Mouse (Mus musculus) limb, embryonic 11.5 days (tissue): ENCODE data around the gene Urb2. TPM values are rescaled to one million over a fixed set of nuclear protein-coding genes. Genes with fewer than 3 reads are reported as not detected.
A peak's percentile ranks its signal among the peaks of the same experiment; 100 is the strongest.

Experiments used
- ATAC-seq: fragments of 200-750 bp; cut with Nextera tagmentation; 2 replicates; pipeline ENCODE4 v1.8.0; 2017; ENCODE audit warnings: low read depth; ENCODE audit not compliant: insufficient number of reproducible peaks, low FRiP score, low TSS enrichment
- DNase-seq: peaks from one replicate; pipeline ENCODE4 v3.0.0-alpha.2; 2015; ENCODE audit warnings: low spot score
- H3K27ac ChIP-seq: fragments of 300-500 bp; sonication (generic); replicated peaks from 2 replicates; pipeline ENCODE4 v1.5.1; 2014; ENCODE audit warnings: low read depth, mild to moderate bottlenecking, low read length
- H3K27me3 ChIP-seq: fragments of 300-500 bp; sonication (generic); 2 replicates; pipeline ENCODE4 v1.6.1; 2014; ENCODE audit warnings: mild to moderate bottlenecking, low read length, mixed read lengths; ENCODE audit not compliant: control insufficient read depth, insufficient read depth
- H3K36me3 ChIP-seq: fragments of 300-500 bp; sonication (generic); 2 replicates; pipeline ENCODE4 v1.6.1; 2014; ENCODE audit warnings: mild to moderate bottlenecking, low read length, moderate library complexity, mixed read lengths; ENCODE audit not compliant: control insufficient read depth, insufficient read depth
- H3K4me1 ChIP-seq: fragments of 300-500 bp; sonication (generic); 2 replicates; pipeline ENCODE4 v1.6.1; 2014; ENCODE audit warnings: low read length, mixed read lengths; ENCODE audit not compliant: control insufficient read depth, insufficient read depth
- H3K4me2 ChIP-seq: fragments of 300-500 bp; sonication (generic); 2 replicates; pipeline ENCODE4 v1.6.1; 2014; ENCODE audit warnings: low read depth, mild to moderate bottlenecking, moderate library complexity; ENCODE audit not compliant: severe bottlenecking
- H3K4me3 ChIP-seq: fragments of 300-500 bp; sonication (generic); 2 replicates; pipeline ENCODE4 v1.5.1; 2014; ENCODE audit warnings: low read depth, low read length
- H3K9ac ChIP-seq: fragments of 300-500 bp; sonication (generic); 2 replicates; pipeline ENCODE4 v1.6.1; 2014; ENCODE audit warnings: mild to moderate bottlenecking, low read length
- H3K9me3 ChIP-seq: fragments of 300-500 bp; sonication (generic); 2 replicates; pipeline ENCODE4 v1.6.1; 2016; ENCODE audit warnings: low read length; ENCODE audit not compliant: control insufficient read depth
- WGBS: fragments of 180-500 bp; shearing (Covaris S2); extraction: QIAGEN DNeasy Blood & Tissue Kit; methylation state at CpG from one replicate; pipeline ENCODE4 v1.1.7; 2014; 5-methylcytosine and 5-hydroxymethylcytosine counted together
- polyA plus RNA-seq: library from polyadenylated mRNA; unstranded; fragments of >200 nt; fragmentation: Nextera tagmentation; extraction: Ambion mirVana; gene quantifications from 2 replicates; pipeline ENCODE4 v1.2.1, GENCODE M21; 2014

The Urb2 gene
- polyA plus RNA-seq, 1 experiment from 2014 or later = 8.8 TPM

DNA sequence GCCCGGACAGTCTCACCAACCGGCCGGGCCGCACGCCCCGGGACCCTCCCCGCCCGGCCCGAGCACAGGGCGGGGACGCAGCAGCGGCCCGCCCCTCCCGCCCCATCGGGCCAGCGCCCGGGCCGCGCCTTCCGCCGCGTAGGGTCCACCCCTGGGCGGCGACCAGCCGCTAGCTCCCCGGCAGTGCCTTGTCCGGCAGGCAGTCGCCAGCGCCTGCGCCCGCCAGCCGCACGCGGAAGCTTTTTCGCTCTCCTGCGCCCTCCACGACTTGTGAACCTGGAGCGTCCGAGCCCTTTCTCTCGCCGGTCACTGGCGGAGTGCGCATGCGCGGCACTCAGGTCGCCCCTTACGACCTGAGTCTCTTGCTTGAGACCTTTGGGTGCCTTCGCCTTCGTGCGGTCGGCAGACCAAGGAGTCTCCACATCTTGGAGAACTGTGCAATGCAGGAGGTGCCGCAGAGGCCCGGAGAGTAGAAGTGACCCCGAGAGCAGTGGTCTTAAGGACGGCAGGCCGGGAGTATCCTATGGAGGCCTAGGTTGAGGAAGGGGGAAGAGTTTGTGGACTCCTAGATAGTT lies 38.4 kb upstream of the Urb2 start, which contains the start of gene Abcb10:
Abcb10 (minus strand) TSS at position 297 of the 575 bp plus-strand sequence.
- DNase-seq (peak; percentile 89), ATAC-seq (peak; percentile 87)
- Histone ChIP-seq H3K36me3 (no peaks in the 10 kb centered on the region), H3K4me2 (peak within 1 kb of the TSS; percentile 95), H3K4me1 (no peaks in the 10 kb centered on the region), H3K9ac (peak within 1 kb of the TSS; percentile 79), H3K27me3 (no peaks in the 10 kb centered on the region), H3K9me3 (no peaks in the 10 kb centered on the region), H3K27ac (peak within 1 kb of the TSS; percentile 85), H3K4me3 (peak within 1 kb of the TSS; percentile 80)
- WGBS = under 1% methylated on average over 50 of the region's 56 CpGs

DNA sequence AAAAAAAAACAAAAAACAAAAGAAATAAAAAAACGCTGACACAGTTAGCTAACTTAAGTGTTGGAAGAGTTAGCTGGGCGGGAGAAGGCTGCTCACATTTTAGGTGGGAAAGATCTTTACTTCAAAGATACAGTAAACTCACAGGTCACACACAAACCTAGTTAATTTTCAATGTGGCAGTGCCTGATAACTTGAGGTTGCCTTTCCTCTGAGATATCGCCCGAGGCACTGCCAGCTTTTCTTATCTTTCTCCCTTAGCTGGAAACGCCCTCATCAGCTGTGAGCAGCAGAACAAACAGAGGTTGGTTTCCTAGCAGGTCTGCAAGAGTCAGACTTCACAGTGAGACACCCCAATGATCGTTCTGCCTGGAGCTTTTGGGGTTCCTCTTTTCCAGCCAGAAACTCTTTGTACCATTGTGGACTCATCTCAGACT lies 32.7 kb upstream of the Urb2 start:
- DNase-seq (no peak), ATAC-seq (no peak)
- no peaks in the 10 kb centered on the region for H3K36me3 ChIP-seq
- no peak overlapping the region for H3K9ac ChIP-seq
- H3K27ac ChIP-seq = no peak overlapping the region
- H3K4me2 ChIP-seq = no peak overlapping the region
- H3K4me1 ChIP-seq = no peaks in the 10 kb centered on the region
- no peaks in the 10 kb centered on the region for H3K9me3 ChIP-seq
- 78% methylated on average over 6 of the region's 6 CpGs for WGBS
- H3K4me3 ChIP-seq = no peak overlapping the region
- H3K27me3 ChIP-seq = no peaks in the 10 kb centered on the region

DNA sequence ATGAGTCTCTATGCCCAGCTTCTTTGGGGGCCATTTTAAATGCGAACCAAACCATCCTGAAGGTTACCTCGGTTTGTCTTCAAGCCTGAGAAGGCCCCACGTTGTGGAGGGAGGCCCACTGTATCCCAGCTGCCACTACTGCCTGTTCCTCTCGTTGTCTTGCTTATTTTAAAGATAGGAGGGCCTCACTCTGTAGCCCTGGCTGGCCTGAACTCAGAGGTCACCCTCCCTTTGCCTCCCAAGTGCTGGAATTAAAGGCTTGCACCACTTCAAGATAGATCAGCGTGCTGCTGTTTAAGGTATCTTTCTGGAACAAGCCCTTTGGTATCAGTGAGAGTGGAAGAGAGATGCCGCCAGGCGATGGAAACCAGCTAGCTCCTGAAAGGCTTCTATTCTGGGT lies 32.2 kb upstream of the Urb2 start:
- DNase-seq = no peak
- Histone ChIP-seq H3K36me3 (no peaks in the 10 kb centered on the region), H3K4me1 (no peaks in the 10 kb centered on the region), H3K27me3 (no peaks in the 10 kb centered on the region), H3K9ac (no peak overlapping the region), H3K9me3 (no peaks in the 10 kb centered on the region), H3K4me2 (no peak overlapping the region), H3K27ac (no peak overlapping the region), H3K4me3 (no peak overlapping the region)
- ATAC-seq = no peak
- WGBS = 72% methylated on average over 7 of the region's 7 CpGs

DNA sequence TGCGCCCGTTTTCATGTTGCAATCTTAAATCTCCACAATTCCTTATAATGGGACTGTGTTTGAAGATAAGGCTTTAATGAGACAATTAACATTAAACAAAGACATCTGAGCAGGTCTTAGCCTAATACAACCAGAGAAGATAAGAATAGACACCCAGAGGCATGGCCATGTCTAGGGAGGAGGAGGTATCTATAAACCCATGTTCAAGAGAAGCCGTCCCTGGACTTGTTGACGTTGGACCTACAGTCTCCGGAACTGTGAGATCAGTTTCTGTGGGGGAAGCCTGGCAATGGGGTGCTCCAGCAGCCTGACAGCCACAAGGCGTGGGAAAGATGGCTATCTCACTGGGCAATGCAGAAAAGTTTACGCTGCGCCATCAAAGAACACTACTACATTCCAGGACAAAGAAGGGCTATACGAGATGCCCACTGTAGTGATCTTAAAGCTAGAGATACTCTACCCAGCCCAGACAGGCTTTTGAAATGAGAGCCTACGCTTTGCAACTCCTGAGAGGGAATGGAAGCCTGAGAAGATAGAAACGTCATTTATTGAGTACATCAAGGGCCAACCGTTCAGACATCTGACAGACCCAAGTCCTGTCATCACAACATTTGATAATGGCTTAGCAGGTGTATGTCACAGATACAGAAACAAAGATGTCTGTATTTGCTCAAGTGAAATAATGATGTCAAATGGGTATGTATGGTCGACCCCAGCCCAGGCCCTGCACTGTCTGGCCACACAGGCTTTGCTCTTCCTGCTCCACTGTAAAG lies 30.8 kb upstream of the Urb2 start:
- WGBS = 82% methylated on average over 13 of the region's 13 CpGs
- H3K4me3 ChIP-seq = no peak overlapping the region

DNA sequence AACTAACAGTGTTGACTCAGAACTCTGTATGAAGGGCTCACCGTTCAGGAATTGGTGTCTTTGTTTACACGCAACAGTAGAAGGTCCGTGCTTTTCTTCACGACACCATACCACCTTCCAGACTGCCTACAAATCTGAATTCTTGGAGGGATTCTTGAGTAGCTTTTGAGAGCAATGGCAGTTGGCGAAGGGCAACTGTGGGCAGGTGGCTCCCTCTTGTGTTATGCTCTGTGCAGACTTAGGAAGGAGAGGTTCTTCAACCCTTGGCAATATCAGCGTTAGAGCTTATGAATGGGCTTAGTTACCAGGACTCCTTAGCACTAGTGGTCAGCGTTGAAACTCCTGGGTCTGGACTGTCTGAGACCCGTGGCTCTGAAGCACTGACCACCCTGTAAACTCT lies 28.7 kb upstream of the Urb2 start:
- Histone ChIP-seq H3K4me3 (no peak overlapping the region), H3K9me3 (no peaks in the 10 kb centered on the region), H3K27ac (no peak overlapping the region), H3K4me2 (no peak overlapping the region), H3K9ac (no peak overlapping the region), H3K27me3 (no peaks in the 10 kb centered on the region), H3K4me1 (no peaks in the 10 kb centered on the region), H3K36me3 (peaks cover 5% of the 10 kb centered on the region; the same call in 1 of the 2 replicates)
- ATAC-seq (no peak), DNase-seq (no peak)
- WGBS = 86% methylated on average over 8 of the region's 8 CpGs

More for the DNA sequence above, 30.8 kb upstream of the Urb2 start:
- Histone ChIP-seq H3K4me1 (no peaks in the 10 kb centered on the region), H3K36me3 (no peaks in the 10 kb centered on the region), H3K9me3 (no peaks in the 10 kb centered on the region), H3K27me3 (no peaks in the 10 kb centered on the region), H3K4me2 (no peak overlapping the region), H3K9ac (no peak overlapping the region), H3K27ac (no peak overlapping the region)
- ATAC-seq (no peak), DNase-seq (no peak)

DNA sequence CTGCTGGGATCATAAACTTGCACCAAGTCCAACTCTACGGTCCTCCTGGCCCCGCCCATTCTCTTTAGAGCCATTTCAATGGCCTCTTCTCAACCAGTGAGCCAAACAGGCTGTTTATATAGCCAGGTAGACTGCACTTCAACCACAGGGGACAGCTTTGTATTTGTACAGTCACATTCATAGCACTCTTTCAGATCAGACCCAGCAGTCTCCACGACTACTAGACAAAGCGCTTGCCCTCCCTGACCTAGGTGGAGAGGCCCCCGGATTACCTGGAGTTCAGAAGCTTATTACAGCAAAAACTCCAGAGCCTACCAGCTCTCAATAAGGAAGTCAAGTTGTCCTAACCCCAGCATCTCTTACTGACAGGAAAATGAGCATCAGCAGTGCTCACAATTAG lies 27.7 kb upstream of the Urb2 start:
- Histone ChIP-seq H3K9ac (no peak overlapping the region), H3K36me3 (peaks cover 9% of the 10 kb centered on the region; the same call in 1 of the 2 replicates), H3K4me1 (no peaks in the 10 kb centered on the region), H3K27me3 (no peaks in the 10 kb centered on the region), H3K9me3 (no peaks in the 10 kb centered on the region), H3K4me3 (no peak overlapping the region), H3K4me2 (no peak overlapping the region), H3K27ac (no peak overlapping the region)
- WGBS = 94% methylated on average over 5 of the region's 5 CpGs
- ATAC-seq (no peak), DNase-seq (no peak)

DNA sequence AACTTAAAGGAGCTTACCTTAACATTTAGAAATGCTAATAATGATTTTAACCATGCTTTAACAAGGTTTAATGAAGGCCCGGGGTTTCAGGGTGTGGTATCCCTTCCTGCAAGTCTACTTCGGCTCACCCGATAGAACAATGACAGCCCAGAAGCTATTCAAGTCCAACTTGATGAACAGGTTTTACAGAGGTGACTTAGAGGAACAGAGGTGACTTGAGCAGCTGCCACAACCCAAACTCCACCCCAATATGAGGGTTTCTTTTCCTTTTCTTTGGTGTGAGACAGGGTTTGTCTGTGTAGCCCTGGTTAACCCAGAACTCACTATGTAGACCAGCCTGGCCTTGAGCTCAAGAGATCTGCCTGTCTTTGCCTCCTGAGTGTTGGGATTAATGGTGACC lies 27.3 kb upstream of the Urb2 start:
- DNase-seq (no peak), ATAC-seq (no peak)
- 95% methylated on average over 3 of the region's 3 CpGs for WGBS
- Histone ChIP-seq H3K4me3 (no peak overlapping the region), H3K27me3 (no peaks in the 10 kb centered on the region), H3K4me1 (no peaks in the 10 kb centered on the region), H3K4me2 (no peak overlapping the region), H3K27ac (no peak overlapping the region), H3K36me3 (peaks cover 9% of the 10 kb centered on the region; the same call in 1 of the 2 replicates), H3K9ac (no peak overlapping the region), H3K9me3 (no peaks in the 10 kb centered on the region)

DNA sequence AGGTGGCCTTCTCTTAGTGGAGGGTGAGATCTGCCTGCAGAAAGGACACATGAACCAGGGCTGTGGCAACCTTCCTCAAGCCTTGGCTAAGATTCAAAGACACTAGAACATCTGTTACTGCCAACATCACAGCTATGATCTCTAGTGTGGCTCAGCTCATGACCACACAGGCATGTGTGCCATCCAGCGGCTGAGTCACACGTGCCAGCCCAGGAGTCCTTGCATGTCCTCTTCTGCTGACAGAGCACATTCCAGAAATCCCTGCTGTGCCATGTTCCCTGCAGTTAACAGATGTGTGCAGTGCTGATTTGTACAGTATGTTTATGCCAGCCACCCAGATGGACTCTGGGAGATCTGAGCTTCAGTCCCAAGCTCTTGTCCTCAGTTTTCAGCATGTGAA lies 21.7 kb upstream of the Urb2 start:
- no peak overlapping the region for H3K9ac ChIP-seq
- no peaks in the 10 kb centered on the region for H3K4me1 ChIP-seq
- H3K4me3 ChIP-seq = no peak overlapping the region
- DNase-seq (no peak), ATAC-seq (no peak)
- H3K27me3 ChIP-seq = no peaks in the 10 kb centered on the region
- no peak overlapping the region for H3K27ac ChIP-seq
- 89% methylated on average over 2 of the region's 2 CpGs for WGBS
- H3K9me3 ChIP-seq = no peaks in the 10 kb centered on the region
- peaks cover 20% of the 10 kb centered on the region for H3K36me3 ChIP-seq
- no peak overlapping the region for H3K4me2 ChIP-seq
